Mouse (Mus musculus) embryo, embryonic 10.5 days (tissue): ENCODE results near the gene Rps6kl1.

ENCODE experiments used
- DNase-seq: peaks from one replicate; pipeline ENCODE4 v3.0.0-alpha.2; 2015; ENCODE audit warnings: low spot score

Gene Rps6kl1

DNA sequence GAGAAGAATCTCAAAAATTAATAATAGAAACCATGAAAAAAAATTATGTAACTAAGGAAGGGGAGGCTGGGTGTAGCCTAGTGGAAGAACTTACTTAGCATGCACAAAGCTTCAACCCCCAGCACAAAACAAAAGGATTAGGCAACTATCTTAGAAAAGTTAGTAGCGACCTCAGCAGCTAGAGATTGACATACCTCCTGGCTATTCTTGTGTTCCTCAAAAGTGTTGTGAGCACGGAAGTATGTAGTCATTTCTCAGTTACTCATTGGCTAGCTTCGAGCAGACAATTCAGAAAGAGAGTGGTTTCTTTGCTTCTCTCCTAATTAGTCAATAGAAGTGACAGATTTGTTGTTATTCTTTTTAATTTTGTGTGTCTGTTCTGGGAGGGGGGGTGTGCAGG is 42.4 kb downstream of the Rps6kl1 start:
- no peak for DNase-seq

DNA sequence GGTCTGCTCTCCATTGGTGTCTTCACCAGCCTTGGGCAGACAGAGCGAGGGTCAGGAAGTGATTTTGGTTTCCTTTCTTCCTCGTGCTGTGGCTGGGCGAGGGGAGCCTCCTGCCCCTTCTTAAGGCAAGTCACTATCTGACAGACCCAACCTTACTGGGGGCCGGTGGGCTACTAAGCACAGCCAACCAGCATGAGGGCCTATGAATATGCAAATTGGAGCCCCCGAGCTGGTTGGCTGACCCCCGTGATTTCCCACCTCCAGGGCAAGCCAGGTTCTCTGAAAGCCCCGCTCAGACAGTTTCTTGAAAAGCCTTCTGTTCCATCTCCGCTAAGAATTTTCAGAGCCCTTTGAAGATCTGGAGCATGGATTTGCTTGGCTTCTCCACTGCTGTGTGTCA is 44.8 kb downstream of the Rps6kl1 start:
- DNase-seq = peak; percentile 72

- no peak for DNase-seq
Measured at GRCm38 (mm10) chr12:85104789-85105188, 46.3 kb downstream of the Rps6kl1 start.

DNA sequence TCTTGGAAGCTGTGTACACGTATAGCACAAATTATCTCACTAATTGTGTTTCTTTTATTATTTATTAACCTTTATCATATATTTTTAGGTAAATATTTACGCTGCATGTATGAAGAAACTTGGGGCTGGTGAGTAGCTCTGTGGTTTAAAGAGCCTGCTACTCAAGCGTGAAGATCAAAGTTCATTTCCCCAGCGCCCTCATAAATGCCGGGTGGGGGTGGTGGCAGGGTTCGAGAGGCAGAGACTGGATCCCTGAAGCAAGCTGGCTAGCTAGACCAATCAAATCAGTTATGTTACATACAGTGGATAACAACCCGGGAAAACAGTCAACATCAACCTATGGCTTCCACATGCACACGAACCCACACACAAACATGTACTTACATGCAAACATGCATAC is 48.0 kb downstream of the Rps6kl1 start:
- DNase-seq = no peak

DNA sequence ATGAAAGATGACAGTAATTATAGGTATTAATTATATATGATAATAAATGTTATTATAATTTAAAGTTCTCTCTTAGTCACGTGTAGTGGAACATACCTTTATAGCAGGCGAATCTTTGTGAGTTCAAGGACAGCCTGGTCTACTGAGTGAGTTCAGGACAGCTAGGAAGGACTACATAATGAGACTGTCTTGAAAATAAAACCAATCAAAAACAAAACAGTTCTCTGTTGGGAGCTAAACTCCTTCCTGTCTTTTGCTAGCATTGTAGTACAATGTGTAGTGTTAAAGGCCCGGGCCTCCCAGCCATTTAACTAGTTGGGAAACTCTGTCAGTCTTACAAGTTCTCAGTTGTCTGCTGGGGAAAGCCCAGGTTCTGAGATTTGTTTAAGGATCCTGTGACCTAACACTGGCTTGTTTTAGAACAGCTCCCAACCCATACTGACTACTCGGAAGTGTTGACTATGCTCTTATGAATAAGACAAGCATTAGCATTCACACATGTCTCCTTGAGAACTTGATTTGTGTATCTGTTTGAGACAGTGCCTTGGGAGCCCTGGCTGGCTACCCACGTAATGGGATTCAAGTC is 49.5 kb downstream of the Rps6kl1 start:
- DNase-seq = no peak

- DNase-seq = peak; percentile 23
Measured at GRCm38 (mm10) chr12:85101001-85101400, 50.1 kb downstream of the Rps6kl1 start.

DNA sequence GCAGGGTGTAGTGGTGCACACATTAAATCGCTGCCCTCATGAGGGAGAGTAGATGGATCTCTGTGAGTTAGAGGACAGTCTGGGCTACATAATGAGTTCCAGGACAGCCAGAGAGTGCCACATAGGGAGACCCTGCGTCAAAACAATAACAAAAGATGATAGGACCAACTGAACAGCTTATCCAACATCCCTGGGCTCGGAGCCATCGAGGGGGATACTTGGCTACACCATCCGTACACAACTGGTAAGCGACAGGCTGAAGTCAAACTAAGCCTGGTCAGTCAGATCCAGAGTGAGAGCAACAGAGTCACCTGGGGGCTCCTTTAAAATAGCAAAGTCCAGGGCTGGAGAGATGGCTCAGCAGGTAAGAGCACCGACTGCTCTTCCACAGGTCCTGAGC is 55.2 kb downstream of the Rps6kl1 start:
- no peak for DNase-seq

DNA sequence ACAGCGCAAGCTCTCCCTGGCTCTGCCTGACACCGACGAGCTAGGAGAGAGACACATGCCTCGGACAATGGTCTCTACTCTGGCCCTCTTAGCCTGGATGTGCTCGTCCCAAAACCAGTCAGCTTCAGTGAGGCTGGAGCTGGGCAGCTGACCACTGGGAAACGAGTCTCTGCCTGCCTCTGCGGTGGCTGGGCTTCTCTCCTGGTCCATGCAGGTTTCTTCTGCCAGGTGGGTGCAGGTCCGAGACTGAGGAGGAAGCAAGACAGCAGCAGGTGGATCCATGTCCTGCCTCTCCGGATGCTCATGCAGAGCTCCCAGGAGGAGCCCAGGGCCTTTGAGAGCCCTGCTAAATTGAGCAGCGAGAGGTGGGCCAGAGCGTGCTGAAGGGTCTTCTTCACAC is 55.9 kb downstream of the Rps6kl1 start:
- no peak for DNase-seq

DNA sequence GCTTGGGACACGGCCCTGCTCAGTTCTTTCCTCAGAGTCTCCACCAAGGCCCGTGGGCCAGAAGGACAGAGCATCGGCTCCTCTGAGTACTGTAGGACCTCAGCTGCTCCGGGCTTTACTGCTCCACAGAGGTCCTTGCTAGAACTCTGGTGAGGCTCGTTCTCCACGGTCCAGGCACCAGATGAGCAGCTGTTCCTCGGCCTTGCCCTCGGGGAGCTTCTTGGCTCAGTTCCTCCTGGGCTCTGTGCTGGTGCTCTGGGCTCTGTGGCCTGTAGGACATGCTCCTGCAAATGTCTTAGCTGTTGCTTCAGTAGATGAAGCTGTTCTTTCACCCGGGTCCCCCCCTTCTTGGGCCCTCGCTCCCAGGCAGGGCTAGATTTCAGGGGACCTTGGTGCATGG is 56.4 kb downstream of the Rps6kl1 start:
- DNase-seq = no peak

- DNase-seq = peak; percentile 49
Measured at GRCm38 (mm10) chr12:85094010-85094409, 57.1 kb downstream of the Rps6kl1 start.

- DNase-seq = peak; percentile 79
Measured at GRCm38 (mm10) chr12:85092214-85092613, 58.9 kb downstream of the Rps6kl1 start.

DNA sequence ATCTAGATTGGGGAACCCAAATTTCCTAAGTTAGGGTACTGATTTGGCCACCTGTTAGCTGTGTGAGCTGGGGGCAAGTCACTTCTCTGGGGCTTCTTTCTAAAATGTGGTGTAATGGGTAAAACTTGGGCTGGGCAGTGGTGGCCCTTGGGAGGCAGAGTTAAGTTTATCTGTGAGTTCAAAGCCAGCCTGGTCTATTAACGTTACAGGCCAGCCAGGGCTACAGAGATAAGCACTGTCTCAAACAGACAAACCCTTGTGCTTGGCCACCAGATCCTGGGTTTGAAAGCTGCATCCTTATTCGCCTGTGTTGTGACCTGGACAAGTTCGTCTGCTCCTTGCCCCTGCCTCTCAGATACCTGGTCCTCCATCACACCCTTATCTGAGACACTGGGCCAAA is 59.9 kb downstream of the Rps6kl1 start:
- no peak for DNase-seq

DNA sequence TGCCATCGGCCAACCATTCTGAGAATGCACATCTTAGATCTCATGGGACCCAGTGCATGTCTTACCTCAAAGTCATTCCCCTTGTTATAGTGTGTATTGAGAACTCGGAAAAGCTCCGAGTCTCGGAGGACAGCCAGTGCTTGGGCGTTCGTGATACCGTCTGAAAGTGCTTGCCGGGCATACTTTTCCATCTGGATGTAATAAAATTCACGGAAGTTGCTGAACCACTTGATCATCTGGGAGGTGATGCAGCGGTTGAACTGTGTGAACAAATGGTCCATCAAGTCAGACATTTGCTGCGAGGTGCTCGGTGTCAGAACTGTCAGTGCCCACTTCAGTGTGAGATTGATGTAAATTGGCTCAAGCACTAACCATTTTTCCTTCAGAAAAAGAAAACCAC is 63.2 kb downstream of the Rps6kl1 start:
- DNase-seq = no peak
